Mouse (Mus musculus): Measurements from ENCODE around the gene Sart3. TPM values are rescaled to one million over a fixed set of nuclear protein-coding genes. Genes with fewer than 3 reads are reported as not detected.

The Sart3 gene
- total RNA-seq, 1 experiment: 78.0 TPM

DNA sequence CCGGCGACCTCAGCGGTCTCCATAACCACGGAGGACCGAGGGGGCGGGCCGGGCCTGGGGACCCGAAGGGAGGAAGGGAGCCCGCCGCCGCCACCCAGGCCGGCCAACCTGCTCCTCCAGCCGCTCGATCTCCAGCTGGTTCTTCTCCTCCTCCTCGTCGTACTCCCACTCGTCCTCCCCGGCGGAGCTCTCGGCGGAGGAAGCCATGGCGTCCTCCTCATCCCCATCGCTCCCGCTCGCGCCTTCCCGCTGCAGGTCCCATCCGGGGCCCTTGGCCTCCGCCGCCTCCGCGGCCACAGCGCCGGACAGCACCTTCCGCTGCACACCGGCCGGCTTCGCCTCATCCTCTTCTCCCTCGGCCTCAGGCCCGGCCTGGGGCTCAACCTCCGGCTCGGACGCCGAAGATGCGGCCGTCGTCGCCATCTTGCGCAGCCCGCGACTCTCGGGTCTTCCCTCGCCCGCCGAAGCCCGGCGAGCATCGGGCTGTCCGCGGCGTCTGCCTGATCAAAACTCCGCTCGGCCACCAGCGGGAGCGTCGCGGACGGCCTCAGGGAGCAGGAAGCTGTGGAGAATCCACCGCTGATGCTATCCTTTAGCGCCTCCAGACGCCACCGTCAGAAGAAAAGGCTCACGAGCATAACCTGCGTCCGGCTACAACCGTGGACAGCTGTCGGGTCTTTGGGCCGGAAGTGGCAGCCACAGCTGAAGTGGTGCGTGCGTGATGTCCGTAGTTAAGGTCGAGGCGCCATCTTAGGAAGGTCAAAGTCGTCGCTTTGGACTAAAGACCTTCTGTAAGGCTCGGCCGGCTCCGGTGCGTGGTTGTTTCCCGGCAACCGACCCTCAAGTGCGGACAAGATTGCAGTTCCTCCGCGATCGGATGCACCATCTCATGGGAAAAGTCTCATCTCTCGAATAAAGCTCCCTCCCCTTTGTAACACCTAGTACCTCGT lies 822 bp downstream of the Sart3 start:
- peak overlapping the region; percentile 89 to 97 for H3K4me3 ChIP-seq (ENCODE audit: insufficient read depth in 1 of 2, low read depth in 1 of 2, low read length in 2 of 2, poor library complexity in 1 of 2, severe bottlenecking in 1 of 2)
- peak overlapping the region; percentile 91 for H3K27ac ChIP-seq (ENCODE audit: insufficient read depth, low read depth, low read length, poor library complexity, severe bottlenecking)
- peaks cover 2 to 5% of the 10 kb centered on the region in 2 experiments; a peak in 3 of 4 replicates for H3K4me1 ChIP-seq (ENCODE audit: control insufficient read depth in 2 of 2, insufficient read depth in 2 of 2, low read length in 2 of 2, poor library complexity in 1 of 2)
- TF ChIP-seq ZC3H11A (IDR thresholded peaks at IDR 0.05; ENCODE audit: borderline replicate concordance, low read depth, low read length) (no peak), HCFC1 (IDR thresholded peaks at IDR 0.05; ENCODE audit: borderline replicate concordance, insufficient read depth, low read length) (peak; percentile 81)
- peaks cover 38% of the 10 kb centered on the region for H3K36me3 ChIP-seq (ENCODE audit: control insufficient read depth, insufficient read depth, low read length, poor library complexity, severe bottlenecking)
- H3K9ac ChIP-seq (ENCODE audit: insufficient read depth, low read depth, low read length, poor library complexity, severe bottlenecking): peak overlapping the region; percentile 98
- peak; percentile 55 for DNase-seq (ENCODE audit: low read depth, low spot score)
- no peaks in the 10 kb centered on the region for H3K9me3 ChIP-seq (ENCODE audit: control insufficient read depth, insufficient read depth, low read depth, low read length)
- in situ Hi-C loops (cut with MboI; ENCODE audit: low sequenced_read_pairs in 2 of 2, unreplicated experiment in 2 of 2): no loop called here

DNA sequence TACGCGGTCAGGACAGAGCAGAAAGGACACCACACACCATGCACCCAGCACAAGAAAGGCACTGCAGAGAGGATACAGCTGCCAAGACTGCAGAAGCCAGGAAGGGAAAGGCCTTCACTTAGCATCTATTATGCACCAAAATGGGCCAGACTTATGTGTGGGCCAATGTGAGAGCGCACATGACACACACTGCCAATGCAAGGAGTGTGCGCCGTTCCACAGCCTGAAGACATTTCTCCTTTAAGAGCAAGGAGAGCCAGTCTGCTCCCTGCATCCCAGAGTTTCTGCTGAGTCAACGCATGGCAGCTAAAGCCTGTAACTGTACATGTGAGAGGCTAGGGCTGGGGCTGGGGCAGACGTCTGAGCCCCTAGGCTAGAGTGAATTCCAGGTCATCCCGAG lies 3.5 kb downstream of the Sart3 start:
- H3K27ac ChIP-seq (ENCODE audit: insufficient read depth, low read depth, low read length, poor library complexity, severe bottlenecking): no peak overlapping the region
- no peaks in the 10 kb centered on the region for H3K9me3 ChIP-seq (ENCODE audit: control insufficient read depth, insufficient read depth, low read depth, low read length)
- DNase-seq (ENCODE audit: low read depth, low spot score): no peak
- peaks cover 1 to 8% of the 10 kb centered on the region in 2 experiments; a peak in 3 of 4 replicates for H3K4me1 ChIP-seq (ENCODE audit: control insufficient read depth in 2 of 2, insufficient read depth in 2 of 2, low read length in 2 of 2, poor library complexity in 1 of 2)
- TF ChIP-seq ZC3H11A (IDR thresholded peaks at IDR 0.05; ENCODE audit: borderline replicate concordance, low read depth, low read length): no peak
- TF ChIP-seq CHD2 (IDR thresholded peaks at IDR 0.05; ENCODE audit: low read depth, low read length): no peak
- TF ChIP-seq HCFC1 (IDR thresholded peaks at IDR 0.05; ENCODE audit: borderline replicate concordance, insufficient read depth, low read length): no peak
- TF ChIP-seq MAFK (IDR thresholded peaks at IDR 0.05; ENCODE audit: insufficient read depth, low read depth, low read length): peak; percentile 39; the same call in 1 of the 2 replicates
- no peak overlapping the region for H3K9ac ChIP-seq (ENCODE audit: insufficient read depth, low read depth, low read length, poor library complexity, severe bottlenecking)
- no peak overlapping the region for H3K4me3 ChIP-seq (ENCODE audit: insufficient read depth in 1 of 2, low read depth in 1 of 2, low read length in 2 of 2, poor library complexity in 1 of 2, severe bottlenecking in 1 of 2)
- in situ Hi-C loops (cut with MboI; ENCODE audit: low sequenced_read_pairs in 2 of 2, unreplicated experiment in 2 of 2): no loop called here
- H3K36me3 ChIP-seq (ENCODE audit: control insufficient read depth, insufficient read depth, low read length, poor library complexity, severe bottlenecking): peaks cover 35% of the 10 kb centered on the region

DNA sequence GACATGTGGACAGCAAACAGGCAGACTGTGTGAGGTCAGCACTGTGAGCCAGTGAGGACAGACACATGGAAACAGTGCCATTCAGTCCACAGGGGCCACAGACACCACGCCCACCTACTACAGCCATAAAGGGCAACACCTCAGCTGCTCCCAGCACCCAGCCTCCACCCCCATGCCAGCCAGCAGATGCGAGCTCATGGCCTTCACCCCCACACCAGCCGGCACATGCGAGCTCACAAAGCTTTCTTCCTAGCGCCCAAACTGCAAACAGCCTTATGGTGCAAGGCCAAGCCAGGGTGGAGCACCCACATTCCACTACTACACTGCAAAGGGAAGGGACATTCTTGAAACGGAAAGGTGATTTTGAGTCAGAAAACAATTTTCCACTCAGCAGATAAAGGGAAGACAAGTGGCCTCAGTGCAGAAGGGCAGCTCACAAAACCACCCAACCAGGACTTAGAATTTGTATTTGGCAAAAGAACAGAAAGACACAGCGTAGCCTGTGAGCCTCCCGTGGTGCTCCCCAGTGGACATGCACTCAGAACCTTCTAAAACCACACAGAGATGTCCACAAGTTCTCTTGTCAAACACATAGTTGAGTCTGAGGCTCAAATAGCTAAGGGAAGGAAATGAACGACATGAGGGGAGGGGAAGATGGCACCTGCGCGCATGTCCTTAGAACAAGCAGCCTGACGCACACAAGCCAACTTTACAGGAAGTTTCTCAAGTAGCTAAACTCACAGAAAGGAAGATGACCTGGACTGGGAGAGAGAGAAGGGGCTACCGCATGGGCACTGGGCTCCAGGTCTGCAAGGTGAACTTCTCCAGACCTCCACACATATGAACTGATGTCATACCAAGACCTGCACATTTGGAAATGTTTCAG lies 6.4 kb downstream of the Sart3 start:
- Histone ChIP-seq H3K9me3 (ENCODE audit: control insufficient read depth, insufficient read depth, low read depth, low read length) (no peaks in the 10 kb centered on the region), H3K9ac (ENCODE audit: insufficient read depth, low read depth, low read length, poor library complexity, severe bottlenecking) (no peak overlapping the region; the same call in 1 of the 2 replicates), H3K4me3 (ENCODE audit: insufficient read depth in 1 of 2, low read depth in 1 of 2, low read length in 2 of 2, poor library complexity in 1 of 2, severe bottlenecking in 1 of 2) (no peak overlapping the region), H3K4me1 (ENCODE audit: control insufficient read depth in 2 of 2, insufficient read depth in 2 of 2, low read length in 2 of 2, poor library complexity in 1 of 2) (peaks cover 0 to 10% of the 10 kb centered on the region in 2 experiments; a peak in 2 of 4 replicates), H3K27ac (ENCODE audit: insufficient read depth, low read depth, low read length, poor library complexity, severe bottlenecking) (no peak overlapping the region), H3K36me3 (ENCODE audit: control insufficient read depth, insufficient read depth, low read length, poor library complexity, severe bottlenecking) (peaks cover 51% of the 10 kb centered on the region)
- TF ChIP-seq ZC3H11A (IDR thresholded peaks at IDR 0.05; ENCODE audit: borderline replicate concordance, low read depth, low read length): no peak
- no peak for TF ChIP-seq CHD2 (IDR thresholded peaks at IDR 0.05; ENCODE audit: low read depth, low read length)
- TF ChIP-seq MAFK (IDR thresholded peaks at IDR 0.05; ENCODE audit: insufficient read depth, low read depth, low read length): no peak
- TF ChIP-seq HCFC1 (IDR thresholded peaks at IDR 0.05; ENCODE audit: borderline replicate concordance, insufficient read depth, low read length): no peak
- no peak for TF ChIP-seq ZNF384 (IDR thresholded peaks at IDR 0.05; ENCODE audit: low read depth, low read length)
- in situ Hi-C loops (cut with MboI; ENCODE audit: low sequenced_read_pairs in 2 of 2, unreplicated experiment in 2 of 2): no loop called here
- DNase-seq (ENCODE audit: low read depth, low spot score): no peak

DNA sequence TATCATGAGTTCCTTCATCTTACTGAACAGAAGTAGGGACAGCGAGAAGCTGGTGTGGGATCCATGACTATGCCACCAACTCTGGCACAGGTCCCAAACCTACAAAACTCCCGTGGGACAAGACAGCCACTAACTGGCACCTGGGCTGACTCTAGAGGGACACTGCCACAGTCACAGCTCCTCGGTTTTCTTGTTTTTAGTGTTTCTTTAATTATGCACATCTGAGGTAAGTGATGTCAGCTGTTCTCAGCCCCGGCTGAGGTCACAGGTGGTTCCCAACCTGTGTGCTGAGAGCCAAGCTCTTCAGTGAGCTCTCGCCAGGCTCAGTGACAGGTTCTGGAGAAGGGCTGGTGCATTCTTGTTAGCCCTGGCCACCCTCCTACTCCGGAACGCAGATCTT lies 7.9 kb downstream of the Sart3 start:
- Histone ChIP-seq H3K9me3 (ENCODE audit: control insufficient read depth, insufficient read depth, low read depth, low read length) (no peaks in the 10 kb centered on the region), H3K9ac (ENCODE audit: insufficient read depth, low read depth, low read length, poor library complexity, severe bottlenecking) (no peak overlapping the region), H3K27ac (ENCODE audit: insufficient read depth, low read depth, low read length, poor library complexity, severe bottlenecking) (no peak overlapping the region), H3K4me3 (ENCODE audit: insufficient read depth in 1 of 2, low read depth in 1 of 2, low read length in 2 of 2, poor library complexity in 1 of 2, severe bottlenecking in 1 of 2) (no peak overlapping the region), H3K36me3 (ENCODE audit: control insufficient read depth, insufficient read depth, low read length, poor library complexity, severe bottlenecking) (peaks cover 62% of the 10 kb centered on the region), H3K4me1 (ENCODE audit: control insufficient read depth in 2 of 2, insufficient read depth in 2 of 2, low read length in 2 of 2, poor library complexity in 1 of 2) (peaks cover 0 to 10% of the 10 kb centered on the region in 2 experiments; a peak in 2 of 4 replicates)
- in situ Hi-C loops (cut with MboI; ENCODE audit: low sequenced_read_pairs in 2 of 2, unreplicated experiment in 2 of 2): no loop called here
- DNase-seq (ENCODE audit: low read depth, low spot score): no peak
- TF ChIP-seq CHD2 (IDR thresholded peaks at IDR 0.05; ENCODE audit: low read depth, low read length) (no peak), ZNF384 (IDR thresholded peaks at IDR 0.05; ENCODE audit: low read depth, low read length) (no peak), HCFC1 (IDR thresholded peaks at IDR 0.05; ENCODE audit: borderline replicate concordance, insufficient read depth, low read length) (no peak), ZC3H11A (IDR thresholded peaks at IDR 0.05; ENCODE audit: borderline replicate concordance, low read depth, low read length) (no peak), MAFK (IDR thresholded peaks at IDR 0.05; ENCODE audit: insufficient read depth, low read depth, low read length) (no peak)

All from ES-E14 (cell line).